Mouse (Mus musculus): ENCODE measurements around the gene Agpat2.

GRCm38 (mm10) chr2:26590962-26591361 lies 13.3 kb downstream of the Agpat2 start:
- TF ChIP-seq EP300 (IDR thresholded peaks at IDR 0.05; ENCODE audit: insufficient read depth, low read depth, low read length) (no peak), CTCF (IDR thresholded peaks at IDR 0.05; ENCODE audit: low read depth, low read length) (no peak), POLR2A (IDR thresholded peaks at IDR 0.05; ENCODE audit: insufficient read depth, low read length) (no peak)
